Mouse (Mus musculus) thymus, adult 2 months (tissue): ENCODE measurements around the gene Erich6.

ENCODE experiments used
- CTCF ChIP-seq: fragments of 200-500 bp; IDR thresholded peaks from 2 replicates; pipeline ENCODE4 v1.5.1; 2012; ENCODE audit warnings: mild to moderate bottlenecking, control low read depth, low read length, moderate library complexity, borderline replicate concordance; ENCODE audit not compliant: control insufficient read depth, poor library complexity, insufficient read depth; ENCODE audit errors: extremely low read depth
- POLR2A ChIP-seq: fragments of 200-500 bp; IDR thresholded peaks from 2 replicates; pipeline ENCODE4 v1.6.1; 2012; ENCODE audit warnings: mild to moderate bottlenecking, low read length, control low read depth, moderate library complexity; ENCODE audit not compliant: control insufficient read depth, poor library complexity, insufficient read depth; ENCODE audit errors: extremely low read depth

DNA sequence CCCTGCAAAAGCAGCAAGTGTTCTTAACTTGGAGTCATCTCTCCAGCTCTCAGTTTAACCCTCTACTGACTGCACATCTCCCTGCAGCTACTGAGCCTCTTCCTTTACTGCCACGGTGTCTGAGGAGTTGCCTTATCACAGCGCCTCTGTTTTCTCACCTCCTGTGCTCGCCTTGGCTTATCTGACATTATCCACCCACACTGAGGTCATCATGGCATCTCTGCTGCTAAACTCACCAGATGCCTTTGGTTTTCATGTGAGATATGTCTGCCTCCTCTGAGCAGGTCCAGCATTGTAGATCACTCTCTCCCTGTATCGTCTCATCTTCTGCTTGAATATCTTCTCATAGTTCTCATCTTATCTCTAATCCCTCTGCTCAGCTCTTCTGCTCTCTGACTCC, 13.3 kb upstream of the Erich6 start:
- TF ChIP-seq CTCF (no peak), POLR2A (no peak)
